Mouse (Mus musculus) liver, postnatal 0 days (tissue): ENCODE results near the gene Usp24. TPM values are rescaled to one million over a fixed set of nuclear protein-coding genes. Genes with fewer than 3 reads are reported as not detected.

Experiments
- ATAC-seq: fragments of 200-750 bp; cut with Nextera tagmentation; 2 replicates; pipeline ENCODE4 v1.8.0; 2017; ENCODE audit warnings: mild to moderate bottlenecking, moderate library complexity
- DNase-seq: peaks from one replicate; pipeline ENCODE4 v3.0.0-alpha.2; 2016
- H3K27ac ChIP-seq: fragments of 300-500 bp; sonication (generic); 2 replicates; pipeline ENCODE4 v1.5.1; 2014; ENCODE audit warnings: antibody characterized with exemption, moderate library complexity, mild to moderate bottlenecking, low read depth
- H3K27me3 ChIP-seq: fragments of 300-500 bp; sonication (generic); 2 replicates; pipeline ENCODE4 v1.6.1; 2014; ENCODE audit warnings: low read length, control low read depth, mixed read lengths; ENCODE audit not compliant: insufficient read depth
- H3K36me3 ChIP-seq: fragments of 300-500 bp; sonication (generic); replicated peaks from 2 replicates; pipeline ENCODE4 v1.6.1; 2014; ENCODE audit warnings: mild to moderate bottlenecking, control low read depth, low read length, moderate library complexity, mixed read lengths; ENCODE audit not compliant: insufficient read depth
- H3K4me1 ChIP-seq: fragments of 300-500 bp; sonication (generic); 2 replicates; pipeline ENCODE4 v1.6.1; 2014; ENCODE audit warnings: antibody characterized with exemption, mild to moderate bottlenecking, control low read depth; ENCODE audit not compliant: insufficient read depth
- H3K4me2 ChIP-seq: fragments of 300-500 bp; sonication (generic); 2 replicates; pipeline ENCODE4 v1.6.1; 2014; ENCODE audit warnings: low read depth, mild to moderate bottlenecking, low read length, moderate library complexity, mixed read lengths
- H3K4me3 ChIP-seq: fragments of 300-500 bp; sonication (generic); 2 replicates; pipeline ENCODE4 v1.5.1; 2014; ENCODE audit warnings: low read depth, low read length
- H3K9ac ChIP-seq: fragments of 300-500 bp; sonication (generic); replicated peaks from 2 replicates; pipeline ENCODE4 v1.6.1; 2014; ENCODE audit warnings: mild to moderate bottlenecking, moderate library complexity
- H3K9me3 ChIP-seq: fragments of 300-500 bp; sonication (generic); 2 replicates; pipeline ENCODE4 v1.6.1; 2016; ENCODE audit warnings: mild to moderate bottlenecking, control low read depth, low read length, mixed read lengths
- CTCF ChIP-seq: sonication (generic); IDR thresholded peaks from 2 replicates; pipeline ENCODE4 v1.5.1; 2016; ENCODE audit warnings: antibody characterized with exemption, low read depth
- EP300 ChIP-seq: IDR thresholded peaks from 2 replicates; pipeline ENCODE4 v1.6.1; 2016; ENCODE audit warnings: antibody characterized with exemption, low read depth, mild to moderate bottlenecking
- WGBS: fragments of 180-500 bp; shearing (Covaris S2); extraction: QIAGEN DNeasy Blood & Tissue Kit; methylation state at CpG from one replicate; pipeline ENCODE4 v1.1.7; 2014; ENCODE audit not compliant: insufficient replicate concordance; 5-methylcytosine and 5-hydroxymethylcytosine counted together
- polyA plus RNA-seq: library from polyadenylated mRNA; unstranded; fragments of >200 nt; fragmentation: Nextera tagmentation; extraction: Ambion mirVana; gene quantifications from 2 replicates; pipeline ENCODE4 v1.2.1, GENCODE M21; 2015

Usp24 gene
- 4.7 TPM in 2 replicates for polyA plus RNA-seq

DNA sequence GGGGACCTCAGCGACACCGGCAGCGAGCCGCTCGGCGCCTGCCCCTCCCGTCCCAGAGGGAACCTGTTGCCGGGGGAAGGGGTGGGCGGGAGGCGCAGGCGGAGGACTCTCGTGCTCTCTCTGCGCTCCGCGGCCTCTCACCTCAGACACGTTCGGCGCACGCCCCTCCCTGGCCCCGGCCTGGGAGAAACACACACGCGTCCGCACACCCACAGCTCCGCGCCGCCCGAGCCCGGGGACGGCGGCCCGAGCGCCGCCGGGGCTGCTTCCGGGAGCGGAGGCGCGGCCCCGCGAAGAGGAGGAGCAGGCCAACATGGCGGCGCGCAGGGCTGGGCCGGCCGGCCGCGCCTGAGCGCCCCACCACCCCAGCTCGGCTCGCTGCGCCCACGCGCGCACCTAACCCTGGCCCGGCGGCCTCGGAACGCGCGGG lies at the start of gene Usp24:
Usp24 (plus strand) TSS at position 293 of the 430 bp plus-strand sequence.
- Histone ChIP-seq H3K4me1 (peaks cover 45% of the 10 kb centered on the region), H3K4me2 (peak within 1 kb of the TSS; percentile 90)
- TF ChIP-seq EP300 (no peak), CTCF (no peak)

GRCm38 (mm10) chr4:106276937-106277336 lies 39.1 kb upstream of the Usp24 start:
- ATAC-seq (no peak), DNase-seq (no peak)
- no peaks in the 10 kb centered on the region for H3K36me3 ChIP-seq
- WGBS: 54% methylated on average over 2 of the region's 2 CpGs
- no peaks in the 10 kb centered on the region for H3K4me1 ChIP-seq
- no peak overlapping the region for H3K4me3 ChIP-seq
- no peak overlapping the region for H3K9ac ChIP-seq
- H3K4me2 ChIP-seq: no peak overlapping the region
- TF ChIP-seq EP300 (no peak), CTCF (no peak)
- no peaks in the 10 kb centered on the region for H3K27me3 ChIP-seq
- no peak overlapping the region for H3K27ac ChIP-seq
- H3K9me3 ChIP-seq: no peaks in the 10 kb centered on the region

More for the DNA sequence above, at the start of gene Usp24:
- Histone ChIP-seq H3K27me3 (no peaks in the 10 kb centered on the region), H3K36me3 (no peaks in the 10 kb centered on the region), H3K9ac (peak within 1 kb of the TSS; percentile 95), H3K27ac (peak within 1 kb of the TSS; percentile 81), H3K4me3 (peak within 1 kb of the TSS; percentile 98), H3K9me3 (no peaks in the 10 kb centered on the region)
- peak; percentile 85 for DNase-seq
- peak; percentile 92 for ATAC-seq
- WGBS: under 1% methylated on average over 54 of the region's 60 CpGs

GRCm38 (mm10) chr4:106279177-106279576 lies 36.8 kb upstream of the Usp24 start:
- no peak overlapping the region for H3K4me3 ChIP-seq
- H3K36me3 ChIP-seq: no peaks in the 10 kb centered on the region
- DNase-seq (no peak), ATAC-seq (no peak)
- H3K4me2 ChIP-seq: no peak overlapping the region
- no peak overlapping the region for H3K9ac ChIP-seq
- H3K27me3 ChIP-seq: no peaks in the 10 kb centered on the region
- H3K9me3 ChIP-seq: no peaks in the 10 kb centered on the region
- TF ChIP-seq CTCF (no peak), EP300 (no peak)
- 36% methylated on average over 4 of the region's 4 CpGs for WGBS
- no peak overlapping the region for H3K27ac ChIP-seq
- no peaks in the 10 kb centered on the region for H3K4me1 ChIP-seq

DNA sequence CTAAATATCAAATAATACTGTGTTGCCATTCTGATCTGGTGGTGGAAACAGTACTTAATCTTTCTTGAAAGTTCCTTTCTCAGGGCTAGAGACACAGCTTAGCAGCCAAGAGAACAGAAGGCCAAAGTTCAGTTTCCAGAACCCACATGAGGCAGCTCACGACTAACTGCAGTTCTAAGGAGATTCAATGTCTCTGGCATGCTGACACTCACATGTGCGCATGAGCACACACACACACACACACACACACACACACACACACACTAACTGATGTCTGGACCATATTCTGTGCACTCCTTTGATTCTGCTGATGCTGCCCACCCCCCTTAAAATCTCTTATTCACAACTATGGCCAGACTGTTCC lies 34.9 kb upstream of the Usp24 start:
- Histone ChIP-seq H3K27ac (no peak overlapping the region), H3K4me2 (no peak overlapping the region), H3K9ac (no peak overlapping the region), H3K9me3 (no peaks in the 10 kb centered on the region), H3K4me3 (no peak overlapping the region), H3K27me3 (no peaks in the 10 kb centered on the region), H3K36me3 (no peaks in the 10 kb centered on the region), H3K4me1 (no peaks in the 10 kb centered on the region)
- ATAC-seq: no peak
- no peak for DNase-seq
- WGBS: 54% methylated on average over 2 of the region's 2 CpGs
- TF ChIP-seq CTCF (no peak), EP300 (no peak)

DNA sequence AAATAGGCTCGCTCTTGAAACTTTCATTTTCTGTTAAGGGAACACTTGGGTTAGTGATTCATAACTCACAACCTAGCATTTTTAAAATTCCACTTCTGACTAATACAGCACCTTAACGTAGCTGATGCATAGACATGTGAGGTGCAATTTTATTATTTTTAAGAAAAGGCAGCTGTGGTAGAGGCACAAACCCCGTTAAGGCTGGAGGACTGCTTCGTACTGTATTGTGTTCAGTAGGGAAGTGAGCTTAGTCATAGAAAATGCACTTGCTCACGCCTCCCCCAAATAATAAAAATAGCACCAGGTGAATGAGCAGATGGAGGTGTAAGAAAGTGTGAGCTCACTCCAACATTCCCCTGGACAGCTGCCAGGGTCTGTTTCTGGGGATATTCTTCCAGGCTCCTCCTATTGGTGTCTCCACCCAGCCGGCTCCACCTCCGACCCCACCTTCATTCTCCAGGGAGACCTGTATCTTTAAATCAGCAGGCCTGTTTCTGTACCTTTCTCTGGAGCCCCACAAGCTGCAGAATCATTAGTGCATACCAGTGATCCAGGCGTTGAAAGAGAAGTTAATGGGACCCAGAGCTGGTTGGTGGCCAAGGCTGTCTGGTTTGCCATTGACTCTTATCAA lies 34.4 kb upstream of the Usp24 start:
- TF ChIP-seq CTCF: no peak
- no peak for TF ChIP-seq EP300
- H3K4me2 ChIP-seq: no peak overlapping the region
- no peak for ATAC-seq

GRCm38 (mm10) chr4:106282123-106282510 lies 33.9 kb upstream of the Usp24 start:
- DNase-seq (no peak), ATAC-seq (no peak)
- Histone ChIP-seq H3K9ac (no peak overlapping the region), H3K9me3 (no peaks in the 10 kb centered on the region), H3K27ac (no peak overlapping the region), H3K27me3 (no peaks in the 10 kb centered on the region), H3K4me2 (no peak overlapping the region), H3K4me1 (no peaks in the 10 kb centered on the region), H3K4me3 (no peak overlapping the region), H3K36me3 (no peaks in the 10 kb centered on the region)
- WGBS: 79% methylated on average over 3 of the region's 3 CpGs
- TF ChIP-seq EP300 (no peak), CTCF (no peak)

More for the DNA sequence above, 34.4 kb upstream of the Usp24 start:
- Histone ChIP-seq H3K9me3 (no peaks in the 10 kb centered on the region), H3K27me3 (no peaks in the 10 kb centered on the region), H3K27ac (no peak overlapping the region), H3K4me1 (no peaks in the 10 kb centered on the region), H3K36me3 (no peaks in the 10 kb centered on the region), H3K4me3 (no peak overlapping the region), H3K9ac (no peak overlapping the region)
- 55% methylated on average over 8 of the region's 8 CpGs for WGBS
- peak; percentile 22 for DNase-seq
